Mouse (Mus musculus) heart, embryonic 11.5 days (tissue): ENCODE measurements around the gene Gm49721. TPM values are rescaled to one million over a fixed set of nuclear protein-coding genes. Genes with fewer than 3 reads are reported as not detected.
"Not testable (repeated sequence)": the region's sequence is repeated elsewhere in the genome, so short reads cannot be mapped to it uniquely, and the experiment has no call there.

Experiments used
- ATAC-seq: fragments of 200-750 bp; cut with Nextera tagmentation; replicated peaks from 2 replicates; pipeline ENCODE4 v1.8.0; 2017; ENCODE audit warnings: moderate library complexity; ENCODE audit not compliant: insufficient number of reproducible peaks, low FRiP score, low TSS enrichment
- H3K27ac ChIP-seq: fragments of 300-500 bp; sonication (generic); 2 replicates; pipeline ENCODE4 v1.5.1; 2014; ENCODE audit warnings: mild to moderate bottlenecking, low read depth, low read length
- H3K27me3 ChIP-seq: fragments of 300-500 bp; sonication (generic); 2 replicates; pipeline ENCODE4 v1.6.1; 2014; ENCODE audit warnings: mild to moderate bottlenecking, low read length, mixed read lengths; ENCODE audit not compliant: control insufficient read depth, insufficient read depth
- H3K36me3 ChIP-seq: fragments of 300-500 bp; sonication (generic); 2 replicates; pipeline ENCODE4 v1.6.1; 2014; ENCODE audit warnings: mild to moderate bottlenecking, low read length, moderate library complexity, mixed read lengths; ENCODE audit not compliant: control insufficient read depth, insufficient read depth
- H3K4me1 ChIP-seq: fragments of 300-500 bp; sonication (generic); 2 replicates; pipeline ENCODE4 v1.6.1; 2014; ENCODE audit warnings: low read length; ENCODE audit not compliant: control insufficient read depth, insufficient read depth
- H3K4me2 ChIP-seq: fragments of 300-500 bp; sonication (generic); 2 replicates; pipeline ENCODE4 v1.6.1; 2014; ENCODE audit warnings: mild to moderate bottlenecking, moderate library complexity
- H3K4me3 ChIP-seq: fragments of 300-500 bp; sonication (generic); 2 replicates; pipeline ENCODE4 v1.5.1; 2014; ENCODE audit warnings: low read depth, low read length
- H3K9ac ChIP-seq: fragments of 300-500 bp; sonication (generic); 2 replicates; pipeline ENCODE4 v1.6.1; 2014; ENCODE audit warnings: mild to moderate bottlenecking, low read depth, low read length, moderate library complexity
- H3K9me3 ChIP-seq: fragments of 300-500 bp; sonication (generic); replicated peaks from 2 replicates; pipeline ENCODE4 v1.6.1; 2016; ENCODE audit warnings: low read length; ENCODE audit not compliant: control insufficient read depth
- WGBS: fragments of 180-500 bp; shearing (Covaris S2); extraction: QIAGEN DNeasy Blood & Tissue Kit; methylation state at CpG from one replicate; pipeline ENCODE4 v1.1.7; 2014; ENCODE audit not compliant: insufficient replicate concordance; 5-methylcytosine and 5-hydroxymethylcytosine counted together
- polyA plus RNA-seq: library from polyadenylated mRNA; unstranded; fragments of >200 nt; fragmentation: Nextera tagmentation; extraction: Ambion mirVana; gene quantifications from 2 replicates; pipeline ENCODE4 v1.2.1, GENCODE M21; 2014

Gm49721 gene
- polyA plus RNA-seq, 1 experiment from 2014 or later: not detected

DNA sequence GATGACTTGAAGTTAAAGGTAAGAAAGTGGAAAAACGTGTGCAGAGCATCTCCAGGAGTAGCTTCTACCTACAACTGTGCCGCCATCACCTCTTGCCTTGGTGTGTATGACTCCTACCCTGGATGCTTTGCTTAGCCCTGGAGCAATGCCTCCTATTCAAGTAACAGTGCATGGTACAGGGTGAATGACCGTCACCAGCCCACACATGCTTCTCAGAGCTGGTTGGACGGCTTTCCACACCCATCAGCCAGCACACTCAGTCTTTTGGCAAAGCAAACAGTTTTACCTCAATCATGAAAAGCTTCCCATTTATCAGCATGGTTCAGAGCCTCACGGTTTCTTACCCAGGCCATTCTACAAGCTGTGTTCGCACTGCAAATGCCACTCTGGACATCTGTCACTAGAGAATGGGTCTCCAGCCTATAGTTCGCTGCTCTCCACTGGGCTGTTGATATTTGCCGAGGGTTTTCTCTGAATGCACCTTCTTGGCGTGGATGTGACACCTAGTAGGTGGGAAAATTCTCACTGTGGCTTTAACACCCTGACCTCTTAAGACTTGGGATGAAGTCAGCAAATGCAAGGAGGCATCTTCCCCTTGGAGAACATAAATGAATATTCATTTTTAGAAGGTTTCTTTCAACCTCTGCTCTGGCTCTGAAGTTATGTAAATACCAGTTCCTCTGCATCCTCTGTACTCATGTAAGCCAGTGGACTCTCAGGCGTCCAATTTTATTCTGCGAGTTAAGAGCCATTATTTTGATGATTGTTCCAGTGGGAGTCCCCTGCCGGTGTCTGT, 23.3 kb downstream of the Gm49721 start:
- not testable (repeated sequence) for H3K4me2 ChIP-seq, H3K27me3 ChIP-seq, H3K9ac ChIP-seq, H3K36me3 ChIP-seq, H3K27ac ChIP-seq, H3K4me1 ChIP-seq, H3K9me3 ChIP-seq, ATAC-seq, H3K4me3 ChIP-seq
- 72% methylated on average over 7 of the region's 12 CpGs for WGBS

GRCm38 (mm10) chr17:7003392-7003791, 24.7 kb downstream of the Gm49721 start:
- ATAC-seq: peak; percentile 55; the same call in 1 of the 2 replicates
- not testable (repeated sequence) for H3K36me3 ChIP-seq, H3K27me3 ChIP-seq, H3K9ac ChIP-seq, H3K4me3 ChIP-seq, H3K9me3 ChIP-seq, H3K4me2 ChIP-seq, H3K27ac ChIP-seq, H3K4me1 ChIP-seq
- whole genome bisulfite sequencing: no CpG with 5 or more reads among the region's 3 CpGs

- WGBS: 21% methylated on average over 3 of the region's 4 CpGs
- ATAC-seq, H3K9me3 ChIP-seq, H3K4me2 ChIP-seq, H3K9ac ChIP-seq, H3K4me1 ChIP-seq, H3K27me3 ChIP-seq, H3K27ac ChIP-seq, H3K36me3 ChIP-seq, H3K4me3 ChIP-seq: not testable (repeated sequence)
Measured at GRCm38 (mm10) chr17:7005646-7006045, 26.9 kb downstream of the Gm49721 start.

DNA sequence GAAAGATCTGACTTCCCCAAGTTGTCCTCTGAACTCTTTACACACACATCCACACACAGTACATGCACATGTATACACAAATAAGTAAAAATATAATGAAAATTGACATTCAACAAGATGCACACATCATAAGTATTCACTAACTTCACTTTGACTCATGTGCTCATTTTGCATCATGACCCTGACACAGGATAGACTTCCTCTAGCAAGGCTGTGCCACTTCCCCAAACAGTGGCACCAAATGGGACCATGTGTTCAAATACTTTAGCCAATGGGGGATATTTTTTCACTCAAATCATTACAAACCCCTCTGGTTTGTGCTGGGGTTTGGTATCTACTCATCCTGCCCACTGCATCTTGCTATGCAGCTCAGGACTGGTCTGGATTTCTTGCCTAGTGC, 30.2 kb downstream of the Gm49721 start:
- not testable (repeated sequence) for ATAC-seq

GRCm38 (mm10) chr17:7009440-7009839, 30.7 kb downstream of the Gm49721 start:
- ATAC-seq: not testable (repeated sequence)

More for the DNA sequence above, 30.2 kb downstream of the Gm49721 start:
- not testable (repeated sequence) for H3K4me2 ChIP-seq, H3K4me3 ChIP-seq, H3K36me3 ChIP-seq, H3K27me3 ChIP-seq, H3K27ac ChIP-seq, H3K9me3 ChIP-seq, H3K9ac ChIP-seq, H3K4me1 ChIP-seq

GRCm38 (mm10) chr17:7009901-7010300, 31.2 kb downstream of the Gm49721 start:
- H3K9ac ChIP-seq, ATAC-seq, H3K4me1 ChIP-seq, H3K4me2 ChIP-seq, H3K9me3 ChIP-seq, H3K36me3 ChIP-seq, H3K4me3 ChIP-seq, H3K27me3 ChIP-seq, H3K27ac ChIP-seq: not testable (repeated sequence)
- WGBS: 72% methylated on average over 4 of the region's 9 CpGs

More at GRCm38 (mm10) chr17:7009440-7009839, 30.7 kb downstream of the Gm49721 start:
- H3K4me1 ChIP-seq, H3K9me3 ChIP-seq, H3K4me3 ChIP-seq, H3K9ac ChIP-seq, H3K27ac ChIP-seq, H3K27me3 ChIP-seq, H3K36me3 ChIP-seq, H3K4me2 ChIP-seq: not testable (repeated sequence)
- no CpG with 5 or more reads among the region's 7 CpGs for WGBS

- not testable (repeated sequence) for H3K4me1 ChIP-seq, H3K27me3 ChIP-seq, H3K9me3 ChIP-seq, H3K27ac ChIP-seq, H3K9ac ChIP-seq, ATAC-seq, H3K4me3 ChIP-seq, H3K4me2 ChIP-seq, H3K36me3 ChIP-seq
- WGBS: no CpG with 5 or more reads among the region's 1 CpGs
Measured at GRCm38 (mm10) chr17:7014190-7014589, 35.5 kb downstream of the Gm49721 start.

DNA sequence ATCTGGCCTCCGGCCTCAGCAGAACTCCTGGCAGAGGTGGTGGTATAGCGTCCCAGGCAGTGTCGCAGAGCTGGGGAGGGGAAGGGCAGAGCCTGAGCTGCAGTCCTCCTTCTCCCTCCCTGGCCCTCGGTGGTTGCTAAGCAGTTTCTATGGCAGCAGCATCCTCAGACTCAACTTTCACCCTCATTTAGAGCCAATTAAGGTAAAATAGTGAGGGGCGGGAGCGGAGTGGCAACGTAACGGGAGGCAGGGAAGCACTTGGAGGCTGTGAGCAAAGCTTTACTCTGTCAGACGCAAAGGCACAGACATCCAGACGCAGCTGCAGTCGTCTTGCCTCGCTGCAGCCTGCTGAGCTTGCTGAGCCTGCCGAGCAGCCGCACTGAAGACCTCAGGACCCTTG, 46.6 kb downstream of the Gm49721 start, which contains the start of gene Gm1604a:
Gm1604a (plus strand) TSS at position 312 of the 400 bp plus-strand sequence.
- H3K4me3 ChIP-seq, H3K4me2 ChIP-seq, H3K4me1 ChIP-seq, H3K27ac ChIP-seq, H3K27me3 ChIP-seq, H3K9ac ChIP-seq, H3K9me3 ChIP-seq, ATAC-seq, H3K36me3 ChIP-seq: not testable (repeated sequence)
- WGBS: 7% methylated on average over 5 of the region's 14 CpGs

DNA sequence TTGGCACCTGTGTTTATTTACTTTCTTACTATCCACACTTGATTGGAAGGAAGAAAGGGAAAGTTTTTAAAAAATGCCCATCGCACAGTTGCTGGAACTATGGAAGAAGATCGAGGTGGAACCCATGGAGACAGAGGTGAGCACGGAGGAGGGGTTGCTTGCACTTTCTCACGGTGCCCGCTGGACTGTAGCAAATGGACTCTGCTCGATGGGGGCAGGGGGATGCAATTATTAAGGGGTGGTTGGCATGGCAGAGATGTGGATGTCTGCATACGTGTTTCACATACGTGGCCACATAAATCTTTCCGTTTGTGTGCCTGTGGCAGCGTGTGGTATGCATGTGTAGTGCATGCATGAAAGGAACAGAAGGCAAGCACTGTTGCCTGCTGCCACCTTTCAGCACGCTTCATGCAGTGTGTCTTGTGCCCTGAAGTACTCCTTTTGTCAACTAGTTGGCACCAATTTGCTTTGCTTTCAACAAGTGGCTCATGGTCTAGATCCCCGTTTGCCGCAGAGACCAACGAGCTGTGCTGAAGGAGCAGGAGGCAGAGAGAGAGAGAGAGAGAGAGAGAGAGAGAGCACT, 47.2 kb downstream of the Gm49721 start:
- H3K27me3 ChIP-seq, H3K4me2 ChIP-seq, ATAC-seq, H3K4me3 ChIP-seq, H3K9me3 ChIP-seq, H3K36me3 ChIP-seq, H3K9ac ChIP-seq, H3K27ac ChIP-seq, H3K4me1 ChIP-seq: not testable (repeated sequence)
- WGBS: 60% methylated on average over 3 of the region's 14 CpGs
